Mouse (Mus musculus) CD4-positive naive resting alpha-beta T cell, adult 76 days (primary cell): ENCODE results near the gene Rasl11b. TPM values are rescaled to one million over a fixed set of nuclear protein-coding genes. Genes with fewer than 3 reads are reported as not detected.

Experiments used
- total RNA-seq: library from RNA; stranded (reverse); gene quantifications from one replicate; pipeline ENCODE4 v1.2.4, GENCODE M21; 2023

The Rasl11b gene
- 7.3 TPM for total RNA-seq

DNA sequence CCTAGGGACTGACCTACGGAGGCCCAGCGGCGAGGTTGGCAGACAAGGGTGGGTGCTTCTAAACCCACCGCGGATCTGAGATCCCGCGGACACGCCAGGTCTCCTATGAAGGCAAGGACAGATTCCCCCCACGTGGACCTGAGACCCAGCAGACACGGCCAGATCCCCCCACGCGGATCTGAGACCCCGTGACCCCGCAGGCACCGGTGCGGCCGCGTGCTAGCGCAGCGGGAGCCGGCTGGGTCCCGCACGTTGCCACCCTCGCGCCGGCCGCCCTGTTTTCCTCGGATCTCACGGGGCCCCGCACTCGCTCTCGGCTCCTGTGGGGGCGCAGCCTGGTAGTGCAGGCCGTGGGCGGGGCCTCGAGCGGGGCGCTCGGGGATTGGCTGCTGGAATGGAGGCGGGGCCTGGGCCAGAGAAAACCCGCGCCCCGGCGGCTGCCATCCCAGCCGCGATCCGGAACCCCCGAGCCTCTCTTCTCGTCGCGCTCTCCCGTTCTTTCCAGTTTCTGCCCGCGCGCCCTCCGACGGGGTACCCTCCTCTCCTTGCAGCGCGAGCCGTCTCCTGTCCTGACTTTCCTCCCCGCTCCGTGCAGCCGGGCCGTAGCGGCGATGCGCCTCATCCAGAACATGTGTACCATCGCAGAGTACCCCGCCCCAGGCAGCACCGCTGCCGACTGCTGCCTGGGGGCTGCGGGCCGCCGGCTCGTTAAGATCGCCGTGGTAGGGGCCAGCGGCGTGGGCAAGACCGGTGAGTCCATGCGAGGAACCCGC lies at the start of gene Rasl11b:
Rasl11b (plus strand) TSS at position 446 of the 773 bp plus-strand sequence.

Other genes with a start within 250 kb of the Rasl11b start
- 8.8 TPM for gene Usp46, start 126.9 kb upstream of the Rasl11b start, total RNA-seq